Mouse (Mus musculus) erythroblast, adult 5-6 weeks (primary cell): Measurements from ENCODE around the gene Prox1. TPM values are rescaled to one million over a fixed set of nuclear protein-coding genes. Genes with fewer than 3 reads are reported as not detected.

Source experiments
- ATAC-seq: replicated peaks from 2 replicates; pipeline ENCODE4 v1.8.0; 2016; ENCODE audit warnings: moderate number of reproducible peaks, mild to moderate bottlenecking, moderate TSS enrichment, inconsistent platforms; ENCODE audit not compliant: poor library complexity, low FRiP score, severe bottlenecking
- total RNA-seq, 2 experiments: library from RNA; stranded (forward) in 1 of 2; stranded (reverse) in 1 of 2; fragments of 150-400 nt in 1 of 2; fragments of 200-764, 138-1000 nt in 1 of 2; gene quantifications; 2 replicates each; pipeline versions ENCODE4 v1.2.3 to v1.2.4; 2015 to 2017; ENCODE audit warnings: low replicate concordance in 2 of 2

Prox1 gene
- total RNA-seq, 2 experiments from 2014 or later: not detected

GRCm38 (mm10) chr1:190174671-190175661 lies 4.5 kb upstream of the Prox1 start:
- ATAC-seq: no peak

GRCm38 (mm10) chr1:190174231-190174630 lies 3.7 kb upstream of the Prox1 start:
- ATAC-seq: no peak

GRCm38 (mm10) chr1:190173596-190173995 lies 3.1 kb upstream of the Prox1 start:
- ATAC-seq: no peak

GRCm38 (mm10) chr1:190172979-190173461 lies 2.5 kb upstream of the Prox1 start:
- no peak for ATAC-seq

GRCm38 (mm10) chr1:190172311-190172978 lies 1.9 kb upstream of the Prox1 start:
- ATAC-seq: no peak

GRCm38 (mm10) chr1:190171750-190172149 lies 1.2 kb upstream of the Prox1 start:
- no peak for ATAC-seq

- no peak for ATAC-seq
These were observed 827 bp upstream of the Prox1 start for GRCm38 (mm10) chr1:190171341-190171740.

- ATAC-seq: no peak
These were observed 304 bp upstream of the Prox1 start for GRCm38 (mm10) chr1:190170819-190171216.

- ATAC-seq: no peak
These were observed 1.5 kb downstream of the Prox1 start for GRCm38 (mm10) chr1:190168761-190169671.

GRCm38 (mm10) chr1:190168115-190168514 lies 2.4 kb downstream of the Prox1 start:
- no peak for ATAC-seq

GRCm38 (mm10) chr1:190167609-190168008 lies 2.9 kb downstream of the Prox1 start:
- ATAC-seq: no peak

GRCm38 (mm10) chr1:190165511-190165910 lies 5.0 kb downstream of the Prox1 start:
- no peak for ATAC-seq

GRCm38 (mm10) chr1:190163471-190163870 lies 7.0 kb downstream of the Prox1 start:
- ATAC-seq: no peak

- ATAC-seq: no peak
These were observed 8.6 kb downstream of the Prox1 start for GRCm38 (mm10) chr1:190161708-190162465.

GRCm38 (mm10) chr1:190161288-190161687 lies 9.2 kb downstream of the Prox1 start:
- ATAC-seq: no peak

GRCm38 (mm10) chr1:190159457-190159856 lies 11.1 kb downstream of the Prox1 start:
- no peak for ATAC-seq

- no peak for ATAC-seq
These were observed 14.8 kb downstream of the Prox1 start for GRCm38 (mm10) chr1:190155751-190156150.

- ATAC-seq: no peak
These were observed 15.5 kb downstream of the Prox1 start for GRCm38 (mm10) chr1:190155021-190155420.

- ATAC-seq: no peak
These were observed 16.2 kb downstream of the Prox1 start for GRCm38 (mm10) chr1:190154292-190154691.
